Mouse (Mus musculus): ENCODE results near the gene Ttc41. TPM values are rescaled to one million over a fixed set of nuclear protein-coding genes. Genes with fewer than 3 reads are reported as not detected.

The Ttc41 gene
- polyA plus RNA-seq, 1 experiment from 2014 or later: 2.0 TPM

GRCm38 (mm10) chr10:86808013-86808758 lies 102.6 kb downstream of the Ttc41 start:
- WGBS: 61% methylated on average over 15 of the region's 15 CpGs
- ATAC-seq: peak; percentile 79
- H3K9ac ChIP-seq (ENCODE audit: low read depth, low read length): no peak overlapping the region
- no peaks in the 10 kb centered on the region for H3K9me3 ChIP-seq (ENCODE audit: control insufficient read depth, low read length)
- no peak overlapping the region for H3K27ac ChIP-seq (ENCODE audit: low read depth, low read length)
- peaks cover 3% of the 10 kb centered on the region; the same call in 1 of the 2 replicates for H3K4me1 ChIP-seq (ENCODE audit: control insufficient read depth, insufficient read depth, low read depth, low read length)
- no peak overlapping the region for H3K4me3 ChIP-seq (ENCODE audit: low read length)
- peaks cover 7% of the 10 kb centered on the region for H3K36me3 ChIP-seq (ENCODE audit: control insufficient read depth, insufficient read depth, low read length)
- no peak overlapping the region for H3K4me2 ChIP-seq (ENCODE audit: low read length)
- H3K27me3 ChIP-seq (replicated peaks; ENCODE audit: control insufficient read depth, insufficient read depth, low read length): no peaks in the 10 kb centered on the region

- Histone ChIP-seq H3K9me3 (ENCODE audit: control insufficient read depth, low read length) (no peaks in the 10 kb centered on the region), H3K4me1 (ENCODE audit: control insufficient read depth, insufficient read depth, low read depth, low read length) (peaks cover 3% of the 10 kb centered on the region; the same call in 1 of the 2 replicates), H3K27ac (ENCODE audit: low read depth, low read length) (no peak overlapping the region), H3K4me2 (ENCODE audit: low read length) (no peak overlapping the region), H3K27me3 (replicated peaks; ENCODE audit: control insufficient read depth, insufficient read depth, low read length) (no peaks in the 10 kb centered on the region), H3K4me3 (ENCODE audit: low read length) (no peak overlapping the region), H3K36me3 (ENCODE audit: control insufficient read depth, insufficient read depth, low read length) (peaks cover 7% of the 10 kb centered on the region), H3K9ac (ENCODE audit: low read depth, low read length) (no peak overlapping the region)
- no peak for ATAC-seq
- WGBS: 74% methylated on average over 9 of the region's 9 CpGs
Measured at GRCm38 (mm10) chr10:86810000-86810399, 104.4 kb downstream of the Ttc41 start.

- no peak overlapping the region for H3K9ac ChIP-seq (ENCODE audit: low read depth, low read length)
- WGBS: 87% methylated on average over 5 of the region's 5 CpGs
- no peaks in the 10 kb centered on the region for H3K27me3 ChIP-seq (replicated peaks; ENCODE audit: control insufficient read depth, insufficient read depth, low read length)
- no peak for ATAC-seq
- H3K4me2 ChIP-seq (ENCODE audit: low read length): no peak overlapping the region
- no peak overlapping the region for H3K4me3 ChIP-seq (ENCODE audit: low read length)
- H3K27ac ChIP-seq (ENCODE audit: low read depth, low read length): no peak overlapping the region
- H3K36me3 ChIP-seq (ENCODE audit: control insufficient read depth, insufficient read depth, low read length): peaks cover 7% of the 10 kb centered on the region
- no peaks in the 10 kb centered on the region for H3K9me3 ChIP-seq (ENCODE audit: control insufficient read depth, low read length)
- peaks cover 3% of the 10 kb centered on the region; the same call in 1 of the 2 replicates for H3K4me1 ChIP-seq (ENCODE audit: control insufficient read depth, insufficient read depth, low read depth, low read length)
Measured at GRCm38 (mm10) chr10:86810612-86811011, 105.0 kb downstream of the Ttc41 start.

- H3K9ac ChIP-seq (ENCODE audit: low read depth, low read length): no peak overlapping the region
- WGBS: 86% methylated on average over 19 of the region's 19 CpGs
- H3K36me3 ChIP-seq (ENCODE audit: control insufficient read depth, insufficient read depth, low read length): peaks cover 4% of the 10 kb centered on the region
- no peak for ATAC-seq
- peaks cover 4% of the 10 kb centered on the region for H3K4me1 ChIP-seq (ENCODE audit: control insufficient read depth, insufficient read depth, low read depth, low read length)
- no peak overlapping the region for H3K4me2 ChIP-seq (ENCODE audit: low read length)
- no peak overlapping the region for H3K4me3 ChIP-seq (ENCODE audit: low read length)
- no peaks in the 10 kb centered on the region for H3K9me3 ChIP-seq (ENCODE audit: control insufficient read depth, low read length)
- H3K27me3 ChIP-seq (replicated peaks; ENCODE audit: control insufficient read depth, insufficient read depth, low read length): no peaks in the 10 kb centered on the region
- no peak overlapping the region for H3K27ac ChIP-seq (ENCODE audit: low read depth, low read length)
Measured at GRCm38 (mm10) chr10:86814292-86815131, 108.9 kb downstream of the Ttc41 start.

GRCm38 (mm10) chr10:86815133-86815532 lies 109.5 kb downstream of the Ttc41 start:
- 83% methylated on average over 7 of the region's 7 CpGs for WGBS
- H3K4me3 ChIP-seq (ENCODE audit: low read length): no peak overlapping the region
- H3K27ac ChIP-seq (ENCODE audit: low read depth, low read length): no peak overlapping the region
- ATAC-seq: no peak
- H3K4me1 ChIP-seq (ENCODE audit: control insufficient read depth, insufficient read depth, low read depth, low read length): peaks cover 9% of the 10 kb centered on the region
- peaks cover 4% of the 10 kb centered on the region for H3K36me3 ChIP-seq (ENCODE audit: control insufficient read depth, insufficient read depth, low read length)
- no peak overlapping the region for H3K9ac ChIP-seq (ENCODE audit: low read depth, low read length)
- H3K27me3 ChIP-seq (replicated peaks; ENCODE audit: control insufficient read depth, insufficient read depth, low read length): no peaks in the 10 kb centered on the region
- no peaks in the 10 kb centered on the region for H3K9me3 ChIP-seq (ENCODE audit: control insufficient read depth, low read length)
- H3K4me2 ChIP-seq (ENCODE audit: low read length): no peak overlapping the region

- 13% methylated on average over 8 of the region's 8 CpGs for WGBS
- H3K36me3 ChIP-seq (ENCODE audit: control insufficient read depth, insufficient read depth, low read length): no peaks in the 10 kb centered on the region; the same call in 1 of the 2 replicates
- peaks cover 9% of the 10 kb centered on the region for H3K4me1 ChIP-seq (ENCODE audit: control insufficient read depth, insufficient read depth, low read depth, low read length)
- no peak overlapping the region; the same call in 1 of the 2 replicates for H3K9ac ChIP-seq (ENCODE audit: low read depth, low read length)
- H3K27me3 ChIP-seq (replicated peaks; ENCODE audit: control insufficient read depth, insufficient read depth, low read length): no peaks in the 10 kb centered on the region
- no peaks in the 10 kb centered on the region for H3K9me3 ChIP-seq (ENCODE audit: control insufficient read depth, low read length)
- H3K4me3 ChIP-seq (ENCODE audit: low read length): no peak overlapping the region
- ATAC-seq: peak; percentile 92
- H3K27ac ChIP-seq (ENCODE audit: low read depth, low read length): peak overlapping the region; percentile 41; the same call in 1 of the 2 replicates
- H3K4me2 ChIP-seq (ENCODE audit: low read length): peak overlapping the region; percentile 27
Measured at GRCm38 (mm10) chr10:86819649-86820165, 114.1 kb downstream of the Ttc41 start.

GRCm38 (mm10) chr10:86821014-86821413 lies 115.4 kb downstream of the Ttc41 start:
- Histone ChIP-seq H3K36me3 (ENCODE audit: control insufficient read depth, insufficient read depth, low read length) (no peaks in the 10 kb centered on the region; the same call in 1 of the 2 replicates), H3K9me3 (ENCODE audit: control insufficient read depth, low read length) (no peaks in the 10 kb centered on the region), H3K27me3 (replicated peaks; ENCODE audit: control insufficient read depth, insufficient read depth, low read length) (no peaks in the 10 kb centered on the region), H3K9ac (ENCODE audit: low read depth, low read length) (no peak overlapping the region), H3K4me3 (ENCODE audit: low read length) (no peak overlapping the region), H3K4me2 (ENCODE audit: low read length) (no peak overlapping the region), H3K4me1 (ENCODE audit: control insufficient read depth, insufficient read depth, low read depth, low read length) (peaks cover 9% of the 10 kb centered on the region), H3K27ac (ENCODE audit: low read depth, low read length) (no peak overlapping the region)
- ATAC-seq: no peak
- WGBS: 95% methylated on average over 7 of the region's 7 CpGs

GRCm38 (mm10) chr10:86824093-86824492 lies 118.5 kb downstream of the Ttc41 start:
- Histone ChIP-seq H3K27me3 (replicated peaks; ENCODE audit: control insufficient read depth, insufficient read depth, low read length) (no peaks in the 10 kb centered on the region), H3K27ac (ENCODE audit: low read depth, low read length) (no peak overlapping the region), H3K9ac (ENCODE audit: low read depth, low read length) (no peak overlapping the region), H3K36me3 (ENCODE audit: control insufficient read depth, insufficient read depth, low read length) (no peaks in the 10 kb centered on the region; the same call in none of the 2 replicates), H3K9me3 (ENCODE audit: control insufficient read depth, low read length) (no peaks in the 10 kb centered on the region), H3K4me3 (ENCODE audit: low read length) (no peak overlapping the region), H3K4me1 (ENCODE audit: control insufficient read depth, insufficient read depth, low read depth, low read length) (peaks cover 9% of the 10 kb centered on the region), H3K4me2 (ENCODE audit: low read length) (no peak overlapping the region)
- 81% methylated on average over 6 of the region's 6 CpGs for WGBS
- ATAC-seq: no peak

- no peaks in the 10 kb centered on the region; the same call in none of the 2 replicates for H3K36me3 ChIP-seq (ENCODE audit: control insufficient read depth, insufficient read depth, low read length)
- peaks cover 1% of the 10 kb centered on the region for H3K4me1 ChIP-seq (ENCODE audit: control insufficient read depth, insufficient read depth, low read depth, low read length)
- ATAC-seq: no peak
- no peak overlapping the region for H3K4me3 ChIP-seq (ENCODE audit: low read length)
- no peak overlapping the region for H3K27ac ChIP-seq (ENCODE audit: low read depth, low read length)
- H3K9ac ChIP-seq (ENCODE audit: low read depth, low read length): no peak overlapping the region
- H3K4me2 ChIP-seq (ENCODE audit: low read length): no peak overlapping the region
- H3K27me3 ChIP-seq (replicated peaks; ENCODE audit: control insufficient read depth, insufficient read depth, low read length): no peaks in the 10 kb centered on the region
- no peaks in the 10 kb centered on the region for H3K9me3 ChIP-seq (ENCODE audit: control insufficient read depth, low read length)
- WGBS: 51% methylated on average over 14 of the region's 14 CpGs
Measured at GRCm38 (mm10) chr10:86824871-86825270, 119.3 kb downstream of the Ttc41 start.
